Mouse (Mus musculus): ENCODE results near the gene Rnf187. TPM values are rescaled to one million over a fixed set of nuclear protein-coding genes. Genes with fewer than 3 reads are reported as not detected.

Gene Rnf187
- polyA plus RNA-seq, 1 experiment, result 99.2 TPM

- no peak overlapping the region for H3K4me3 ChIP-seq (ENCODE audit: insufficient read depth, low read length)
- no peak for TF ChIP-seq CTCF (IDR thresholded peaks at IDR 0.05; ENCODE audit: borderline replicate concordance, insufficient read depth, low read length)
- no peak for TF ChIP-seq POLR2A (IDR thresholded peaks at IDR 0.05; ENCODE audit: low read depth, low read length)
- H3K4me1 ChIP-seq (ENCODE audit: control insufficient read depth, insufficient read depth, low read length), result no peaks in the 10 kb centered on the region
- H3K27ac ChIP-seq (ENCODE audit: insufficient read depth, low read length), result no peak overlapping the region
Observed at GRCm38 (mm10) chr11:58927790-58928651, 10.7 kb downstream of the Rnf187 start.

DNA sequence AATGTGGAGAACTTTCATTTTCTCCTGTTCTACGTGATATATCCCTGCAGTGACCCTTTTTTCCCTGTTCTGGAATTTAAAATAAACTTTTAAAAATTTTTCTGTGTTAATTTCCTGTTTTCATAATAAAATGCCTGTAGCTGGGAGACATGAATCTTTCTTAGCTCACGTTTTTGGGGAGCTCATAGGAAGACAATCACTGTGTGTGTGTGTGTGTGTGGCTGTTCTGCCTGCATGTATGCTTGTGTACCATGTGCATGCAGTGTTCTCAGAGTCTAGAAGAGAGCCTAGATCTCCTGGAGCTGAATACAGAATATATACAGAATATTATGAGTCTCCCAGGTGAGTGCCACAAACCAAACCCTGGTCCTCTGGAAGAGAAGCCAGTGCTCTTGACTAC lies 11.7 kb downstream of the Rnf187 start:
- H3K4me3 ChIP-seq (ENCODE audit: insufficient read depth, low read length), result no peak overlapping the region
- H3K27ac ChIP-seq (ENCODE audit: insufficient read depth, low read length), result no peak overlapping the region
- no peak for TF ChIP-seq CTCF (IDR thresholded peaks at IDR 0.05; ENCODE audit: borderline replicate concordance, insufficient read depth, low read length)
- no peaks in the 10 kb centered on the region for H3K4me1 ChIP-seq (ENCODE audit: control insufficient read depth, insufficient read depth, low read length)

GRCm38 (mm10) chr11:58926651-58927050 lies 12.1 kb downstream of the Rnf187 start:
- no peak overlapping the region for H3K27ac ChIP-seq (ENCODE audit: insufficient read depth, low read length)
- H3K4me3 ChIP-seq (ENCODE audit: insufficient read depth, low read length), result no peak overlapping the region
- TF ChIP-seq CTCF (IDR thresholded peaks at IDR 0.05; ENCODE audit: borderline replicate concordance, insufficient read depth, low read length) (no peak), POLR2A (IDR thresholded peaks at IDR 0.05; ENCODE audit: low read depth, low read length) (no peak)
- H3K4me1 ChIP-seq (ENCODE audit: control insufficient read depth, insufficient read depth, low read length), result no peaks in the 10 kb centered on the region

DNA sequence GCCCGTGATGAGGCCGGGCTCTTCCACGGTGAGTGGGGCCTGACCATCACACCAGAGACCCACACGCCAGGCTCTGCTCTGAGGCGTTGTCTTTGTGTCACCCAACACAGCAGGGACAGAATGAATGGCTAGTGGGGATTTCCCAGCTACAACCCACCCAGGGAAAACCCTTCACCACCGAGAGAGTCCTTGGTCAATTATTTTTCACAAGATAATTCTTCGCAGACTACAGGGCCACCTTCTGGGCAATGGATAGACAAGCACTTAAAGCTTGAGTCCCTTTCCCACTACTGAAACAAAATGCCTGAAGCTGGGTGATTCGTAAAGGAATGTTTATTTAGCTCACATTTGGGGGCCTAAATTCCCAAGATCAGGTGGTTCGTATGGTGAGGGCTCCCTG lies 16.3 kb downstream of the Rnf187 start:
- Histone ChIP-seq H3K4me1 (ENCODE audit: control insufficient read depth, insufficient read depth, low read length) (no peaks in the 10 kb centered on the region), H3K4me3 (ENCODE audit: insufficient read depth, low read length) (no peak overlapping the region), H3K27ac (ENCODE audit: insufficient read depth, low read length) (no peak overlapping the region)
- no peak for TF ChIP-seq CTCF (IDR thresholded peaks at IDR 0.05; ENCODE audit: borderline replicate concordance, insufficient read depth, low read length)
- no peak for TF ChIP-seq POLR2A (IDR thresholded peaks at IDR 0.05; ENCODE audit: low read depth, low read length)

DNA sequence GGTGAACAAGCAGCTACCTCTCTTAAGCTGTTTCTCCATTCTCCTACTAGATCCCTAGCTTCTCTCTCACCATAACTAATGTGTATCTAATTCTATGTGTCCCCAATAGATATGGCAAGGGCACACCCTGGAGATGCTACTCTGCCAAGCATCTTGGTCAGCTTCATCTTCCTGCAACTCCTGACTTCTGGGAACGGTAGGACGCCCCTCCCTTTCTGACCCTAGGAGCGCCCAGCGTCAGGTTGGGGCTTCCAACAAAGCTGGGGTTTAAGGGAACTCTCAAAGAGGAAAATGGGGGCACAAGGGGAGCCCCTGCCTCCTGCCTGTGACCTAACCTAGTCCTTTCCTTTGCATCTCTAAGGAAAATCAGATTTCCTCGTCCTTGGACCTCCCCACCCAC lies 20.0 kb downstream of the Rnf187 start:
- Histone ChIP-seq H3K4me1 (ENCODE audit: control insufficient read depth, insufficient read depth, low read length) (no peaks in the 10 kb centered on the region), H3K4me3 (ENCODE audit: insufficient read depth, low read length) (no peak overlapping the region), H3K27ac (ENCODE audit: insufficient read depth, low read length) (no peak overlapping the region)
- TF ChIP-seq POLR2A (IDR thresholded peaks at IDR 0.05; ENCODE audit: low read depth, low read length), result no peak
- no peak for TF ChIP-seq CTCF (IDR thresholded peaks at IDR 0.05; ENCODE audit: borderline replicate concordance, insufficient read depth, low read length)

- Histone ChIP-seq H3K4me1 (ENCODE audit: control insufficient read depth, insufficient read depth, low read length) (no peaks in the 10 kb centered on the region), H3K27ac (ENCODE audit: insufficient read depth, low read length) (no peak within 1 kb of the TSS), H3K4me3 (ENCODE audit: insufficient read depth, low read length) (no peak within 1 kb of the TSS)
- TF ChIP-seq CTCF (IDR thresholded peaks at IDR 0.05; ENCODE audit: borderline replicate concordance, insufficient read depth, low read length), result no peak
- no peak for TF ChIP-seq POLR2A (IDR thresholded peaks at IDR 0.05; ENCODE audit: low read depth, low read length)
Observed at GRCm38 (mm10) chr11:58917745-58918366, 20.9 kb downstream of the Rnf187 start, which contains the start of gene Btnl10. Gene Btnl10 (plus strand): TSS chr11:58917908.

GRCm38 (mm10) chr11:58916879-58917744 lies 21.6 kb downstream of the Rnf187 start:
- H3K4me3 ChIP-seq (ENCODE audit: insufficient read depth, low read length), result no peak overlapping the region
- TF ChIP-seq POLR2A (IDR thresholded peaks at IDR 0.05; ENCODE audit: low read depth, low read length), result no peak
- no peak for TF ChIP-seq CTCF (IDR thresholded peaks at IDR 0.05; ENCODE audit: borderline replicate concordance, insufficient read depth, low read length)
- H3K4me1 ChIP-seq (ENCODE audit: control insufficient read depth, insufficient read depth, low read length), result no peaks in the 10 kb centered on the region
- no peak overlapping the region for H3K27ac ChIP-seq (ENCODE audit: insufficient read depth, low read length)

DNA sequence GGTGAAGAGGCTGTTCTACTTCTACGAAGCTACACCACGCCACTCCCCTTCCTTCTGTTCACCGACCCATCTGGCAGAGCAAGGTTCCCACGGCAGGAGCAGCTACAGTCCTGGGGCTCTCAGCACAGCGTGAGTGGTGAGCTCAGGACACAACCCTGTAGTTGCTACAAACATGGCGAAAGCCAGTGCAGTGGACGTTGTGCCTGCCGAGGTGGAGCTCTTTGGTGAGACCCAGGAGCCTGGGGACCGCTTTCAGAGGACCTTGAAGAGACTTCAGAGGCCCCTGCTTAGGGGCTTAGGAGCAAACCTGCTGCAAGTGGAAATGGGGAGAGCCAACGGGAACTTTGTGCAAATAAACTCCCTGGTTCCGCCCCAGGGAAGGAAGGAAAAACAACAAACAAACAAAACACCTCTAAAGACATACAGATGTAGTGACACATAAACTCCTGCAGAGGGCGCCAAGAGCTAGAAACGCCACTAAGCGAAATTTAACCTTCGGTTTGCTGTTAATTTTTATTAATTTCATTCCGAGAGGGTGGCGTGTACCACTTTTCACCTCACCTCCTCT lies 24.2 kb downstream of the Rnf187 start:
- Histone ChIP-seq H3K27ac (ENCODE audit: insufficient read depth, low read length) (no peak overlapping the region), H3K4me1 (ENCODE audit: control insufficient read depth, insufficient read depth, low read length) (no peaks in the 10 kb centered on the region), H3K4me3 (ENCODE audit: insufficient read depth, low read length) (no peak overlapping the region)
- TF ChIP-seq CTCF (IDR thresholded peaks at IDR 0.05; ENCODE audit: borderline replicate concordance, insufficient read depth, low read length) (no peak), POLR2A (IDR thresholded peaks at IDR 0.05; ENCODE audit: low read depth, low read length) (no peak)

- Histone ChIP-seq H3K4me1 (ENCODE audit: control insufficient read depth, insufficient read depth, low read length) (no peaks in the 10 kb centered on the region), H3K4me3 (ENCODE audit: insufficient read depth, low read length) (no peak overlapping the region), H3K27ac (ENCODE audit: insufficient read depth, low read length) (no peak overlapping the region)
- TF ChIP-seq POLR2A (IDR thresholded peaks at IDR 0.05; ENCODE audit: low read depth, low read length), result no peak
- no peak for TF ChIP-seq CTCF (IDR thresholded peaks at IDR 0.05; ENCODE audit: borderline replicate concordance, insufficient read depth, low read length)
Observed at GRCm38 (mm10) chr11:58913776-58914175, 24.9 kb downstream of the Rnf187 start.

All from embryonic fibroblast, embryonic 13.5 days (primary cell).